Mouse (Mus musculus): Measurements from ENCODE around the gene Gap43. TPM values are rescaled to one million over a fixed set of nuclear protein-coding genes. Genes with fewer than 3 reads are reported as not detected.

Gene Gap43
- total and polyA plus RNA-seq, 3 experiments = not detected

DNA sequence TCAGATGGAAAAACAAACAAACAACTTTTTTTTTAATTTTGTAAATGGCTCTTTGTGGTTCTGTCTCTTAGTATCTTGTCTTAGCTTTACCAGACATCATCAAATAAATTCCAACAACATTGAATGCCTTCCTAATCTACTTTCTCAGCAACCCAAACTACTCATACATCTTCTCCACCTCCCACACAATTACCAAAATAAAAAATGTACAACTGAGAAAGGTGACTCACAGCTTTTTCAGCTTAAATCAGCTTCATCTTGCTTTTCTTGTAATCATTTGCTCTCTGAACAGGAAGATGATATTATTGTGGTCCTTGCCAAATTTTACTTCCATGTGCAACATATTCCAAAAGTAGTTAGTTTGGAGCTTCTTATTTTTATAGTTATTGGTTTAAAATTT lies 14.9 kb downstream of the Gap43 start:
- DNase-seq (ENCODE audit: extremely low read depth) = no peak
- dilution Hi-C loops (cut with MboI; ENCODE audit: extremely low pct_ligation_motif_present, extremely low pct_unique_long_range_greater_than_20kb, low sequenced_read_pairs) (no loop called here), in situ Hi-C loops (cut with MboI; ENCODE audit: low pct_ligation_motif_present, low pct_unique_long_range_greater_than_20kb, low sequenced_read_pairs) (no loop called here)
- Histone ChIP-seq H3K9me3 (replicated peaks; ENCODE audit: low read length) (no peaks in the 10 kb centered on the region), H3K9ac (ENCODE audit: insufficient read depth, low read depth) (no peak overlapping the region), H3K27ac (ENCODE audit: insufficient read depth, low read depth) (no peak overlapping the region), H3K27me3 (replicated peaks) (no peaks in the 10 kb centered on the region), H3K36me3 (replicated peaks in 1 of 2; ENCODE audit: control insufficient read depth in 1 of 2, insufficient read depth in 1 of 2, low read length in 1 of 2) (no peaks in the 10 kb centered on the region), H3K4me1 (ENCODE audit: control insufficient read depth in 1 of 2, insufficient read depth in 2 of 2) (no peaks in the 10 kb centered on the region), H3K4me3 (replicated peaks in 1 of 3; ENCODE audit: low read depth in 2 of 3, low read length in 2 of 3, poor library complexity in 1 of 3) (no peak overlapping the region), H3K4me2 (ENCODE audit: insufficient read depth, low read depth, poor library complexity, severe bottlenecking) (no peak overlapping the region), H3K79me2 (replicated peaks; ENCODE audit: control insufficient read depth, extremely low read depth, insufficient read depth, poor library complexity, severe bottlenecking) (no peaks in the 10 kb centered on the region)
- no peak for TF ChIP-seq RCOR1 (conservative IDR thresholded peaks at IDR 0.05; ENCODE audit: low read depth, low read length)
- TF ChIP-seq ZMIZ1 (IDR thresholded peaks at IDR 0.05; ENCODE audit: low read depth, low read length) = no peak
- no peak for TF ChIP-seq SMC3 (IDR thresholded peaks at IDR 0.05; ENCODE audit: low read depth, low read length)
- TF ChIP-seq ZC3H11A (IDR thresholded peaks at IDR 0.05; ENCODE audit: low read depth, low read length) = no peak
- TF ChIP-seq MAFK (IDR thresholded peaks at IDR 0.05; ENCODE audit: insufficient replicate concordance, low read length) = no peak
- no peak for TF ChIP-seq E2F4 (IDR thresholded peaks at IDR 0.05; ENCODE audit: insufficient replicate concordance, low read depth, low read length)

DNA sequence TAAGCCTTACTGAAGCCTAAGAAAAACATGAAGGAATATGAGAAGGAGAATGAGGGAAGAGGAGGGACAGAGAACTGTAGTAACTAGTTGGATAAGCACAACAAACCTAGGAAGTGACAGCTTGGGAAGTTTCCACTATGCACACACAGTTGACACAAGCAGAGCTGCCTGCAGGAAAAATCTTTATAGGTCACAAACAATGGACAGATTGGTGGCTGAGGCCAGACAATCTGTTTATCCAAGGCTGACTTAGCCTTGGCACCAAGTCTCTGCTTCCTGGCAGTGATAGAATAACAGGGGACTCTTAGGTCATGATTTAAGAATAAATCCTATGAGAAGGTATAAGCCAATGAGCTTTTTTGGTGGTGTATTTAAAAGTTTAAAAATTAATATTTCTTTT lies 20.6 kb downstream of the Gap43 start:
- no peak for DNase-seq (ENCODE audit: extremely low read depth)
- dilution Hi-C loops (cut with MboI; ENCODE audit: extremely low pct_ligation_motif_present, extremely low pct_unique_long_range_greater_than_20kb, low sequenced_read_pairs) (no loop called here), in situ Hi-C loops (cut with MboI; ENCODE audit: low pct_ligation_motif_present, low pct_unique_long_range_greater_than_20kb, low sequenced_read_pairs) (no loop called here)
- no peaks in the 10 kb centered on the region for H3K27me3 ChIP-seq (replicated peaks)
- TF ChIP-seq TBP (conservative IDR thresholded peaks at IDR 0.05; ENCODE audit: low read depth, low read length) (no peak), RAD21 (IDR thresholded peaks at IDR 0.05; ENCODE audit: low read depth, low read length) (no peak), POLR2A (IDR thresholded peaks at IDR 0.05; ENCODE audit: low read depth, low read length) (no peak), USF1 (IDR thresholded peaks at IDR 0.05; ENCODE audit: low read depth, low read length) (no peak), MXI1 (IDR thresholded peaks at IDR 0.05; ENCODE audit: low read depth, low read length) (no peak), POLR2AphosphoS2 (IDR thresholded peaks at IDR 0.05; ENCODE audit: low read depth, low read length) (no peak), TCF12 (IDR thresholded peaks at IDR 0.05; ENCODE audit: low read depth, low read length) (no peak), JUND (conservative IDR thresholded peaks at IDR 0.05; ENCODE audit: low read depth, low read length) (no peak), CTCF (conservative IDR thresholded peaks at IDR 0.05 in 1 of 2, IDR thresholded peaks at IDR 0.05 in 1 of 2; ENCODE audit: low read depth in 2 of 2, low read length in 2 of 2) (no peak), NRF1 (IDR thresholded peaks at IDR 0.05; ENCODE audit: low read depth, low read length) (no peak), E2F4 (IDR thresholded peaks at IDR 0.05; ENCODE audit: insufficient replicate concordance, low read depth, low read length) (no peak), HCFC1 (IDR thresholded peaks at IDR 0.05; ENCODE audit: low read depth, low read length) (no peak), EP300 (IDR thresholded peaks at IDR 0.05; ENCODE audit: low read length) (no peak), MAX (IDR thresholded peaks at IDR 0.05; ENCODE audit: low read length) (no peak), UBTF (IDR thresholded peaks at IDR 0.05; ENCODE audit: low read depth, low read length) (no peak), USF2 (conservative IDR thresholded peaks at IDR 0.05; ENCODE audit: low read depth, low read length) (no peak), ZMIZ1 (IDR thresholded peaks at IDR 0.05; ENCODE audit: low read depth, low read length) (no peak)
- H3K4me3 ChIP-seq (replicated peaks in 1 of 3; ENCODE audit: low read depth in 2 of 3, low read length in 2 of 3, poor library complexity in 1 of 3) = no peak overlapping the region
- no peak overlapping the region for H3K27ac ChIP-seq (ENCODE audit: insufficient read depth, low read depth)
- no peak overlapping the region for H3K4me2 ChIP-seq (ENCODE audit: insufficient read depth, low read depth, poor library complexity, severe bottlenecking)
- no peaks in the 10 kb centered on the region for H3K4me1 ChIP-seq (ENCODE audit: control insufficient read depth in 1 of 2, insufficient read depth in 2 of 2)
- no peaks in the 10 kb centered on the region for H3K36me3 ChIP-seq (replicated peaks in 1 of 2; ENCODE audit: control insufficient read depth in 1 of 2, insufficient read depth in 1 of 2, low read length in 1 of 2)
- H3K9ac ChIP-seq (ENCODE audit: insufficient read depth, low read depth) = no peak overlapping the region
- no peaks in the 10 kb centered on the region for H3K9me3 ChIP-seq (replicated peaks; ENCODE audit: low read length)
- H3K79me2 ChIP-seq (replicated peaks; ENCODE audit: control insufficient read depth, extremely low read depth, insufficient read depth, poor library complexity, severe bottlenecking) = no peaks in the 10 kb centered on the region
